Mouse (Mus musculus) CH12.LX (cell line): ENCODE results near the gene Ccdc169.

Experiments
- CTCF ChIP-seq, 2 experiments: IDR thresholded peaks in 1 of 2; conservative IDR thresholded peaks in 1 of 2; 2 replicates each; pipeline ENCODE4 v1.5.1; 2011 to 2012; ENCODE audit warnings: low read depth in 2 of 2, low read length in 2 of 2, improper control_type of control experiment in 1 of 2, inconsistent platforms in 1 of 2, mild to moderate bottlenecking in 1 of 2, moderate library complexity in 1 of 2
- E2F4 ChIP-seq: IDR thresholded peaks from 2 replicates; pipeline ENCODE4 v1.6.1; 2011; ENCODE audit warnings: low read depth, low read length, improper control_type of control experiment; ENCODE audit not compliant: insufficient replicate concordance
- ELF1 ChIP-seq: IDR thresholded peaks from 2 replicates; pipeline ENCODE4 v1.6.1; 2014; ENCODE audit warnings: low read depth, mild to moderate bottlenecking, inconsistent platforms, low read length, improper control_type of control experiment
- EP300 ChIP-seq: IDR thresholded peaks from 2 replicates; pipeline ENCODE4 v1.6.1; 2011; ENCODE audit warnings: low read length, improper control_type of control experiment
- MAFK ChIP-seq: IDR thresholded peaks from 2 replicates; pipeline ENCODE4 v1.6.1; 2011; ENCODE audit warnings: low read length, improper control_type of control experiment; ENCODE audit not compliant: insufficient replicate concordance
- MYC ChIP-seq: IDR thresholded peaks from 2 replicates; pipeline ENCODE4 v1.6.1; 2011; ENCODE audit warnings: low read depth, mild to moderate bottlenecking, improper control_type of control experiment, low read length
- PAX5 ChIP-seq: IDR thresholded peaks from 2 replicates; pipeline ENCODE4 v1.6.1; 2012; ENCODE audit warnings: low read length, inconsistent platforms, mixed read lengths
- POLR2A ChIP-seq: IDR thresholded peaks from 2 replicates; pipeline ENCODE4 v1.6.1; 2011; ENCODE audit warnings: low read depth, mild to moderate bottlenecking, improper control_type of control experiment, low read length
- TCF12 ChIP-seq: IDR thresholded peaks from 2 replicates; pipeline ENCODE4 v1.6.1; 2014; ENCODE audit warnings: low read depth, mild to moderate bottlenecking, inconsistent platforms, low read length, improper control_type of control experiment
- ZNF384 ChIP-seq: IDR thresholded peaks from 2 replicates; pipeline ENCODE4 v1.6.1; 2012; ENCODE audit warnings: low read depth, low read length, improper control_type of control experiment, inconsistent platforms

- TF ChIP-seq POLR2A (no peak), MYC (no peak), E2F4 (no peak), ELF1 (no peak), TCF12 (no peak), PAX5 (no peak), EP300 (no peak), ZNF384 (no peak), CTCF (conservative IDR thresholded peaks at IDR 0.05 in 1 of 2, IDR thresholded peaks at IDR 0.05 in 1 of 2; ENCODE audit: low read depth in 2 of 2, low read length in 2 of 2) (no peak), MAFK (no peak)
Measured at GRCm38 (mm10) chr3:55137039-55137438, at the start of gene Ccdc169.
